Comparison of ENCODE assay signal across 8 mouse cellular contexts in the genomic region with DNA sequence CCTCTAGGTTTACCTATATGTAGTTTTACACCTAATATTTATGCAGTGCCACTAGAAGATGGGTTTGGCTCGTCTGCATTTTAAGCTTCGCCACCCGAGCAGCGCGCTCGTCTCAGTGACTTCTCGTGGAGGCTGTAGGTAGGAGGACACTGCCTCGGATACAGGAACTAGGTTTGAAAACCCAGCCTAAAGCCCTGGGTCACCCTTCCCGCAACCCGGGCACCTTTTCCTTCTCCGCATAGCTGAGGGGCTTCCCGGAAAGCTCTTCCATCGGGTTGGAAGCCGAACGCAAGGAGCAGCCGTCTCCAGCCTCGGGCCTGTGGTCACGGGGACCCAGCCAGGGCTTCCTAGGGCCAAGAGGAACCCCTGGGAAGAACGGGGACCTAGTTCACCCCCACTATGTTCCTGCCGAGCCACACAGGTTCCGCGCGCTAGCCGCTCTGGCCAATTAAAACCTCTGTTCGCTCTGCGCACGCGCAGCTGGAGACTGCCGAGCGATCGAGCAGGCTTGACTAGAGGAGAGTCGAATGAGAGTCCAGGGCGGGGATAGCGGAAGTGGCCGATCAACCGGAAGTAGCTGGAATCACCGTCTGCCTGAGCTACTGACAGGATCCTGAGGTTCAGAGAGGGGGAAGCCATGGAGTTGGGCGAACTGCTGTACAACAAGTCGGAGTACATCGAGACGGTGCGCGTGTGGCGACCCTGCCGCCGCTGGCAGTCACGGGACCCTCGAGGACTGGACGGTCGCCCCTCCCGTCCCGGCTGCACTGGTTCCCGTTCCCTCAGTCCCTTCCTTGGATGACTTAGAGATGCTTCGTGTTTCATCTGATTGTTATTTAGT. TPM values are rescaled to one million over a fixed set of nuclear protein-coding genes. Genes with fewer than 3 reads are reported as not detected.
DNase-seq lines count a peak whose midpoint lies in the region; ATAC-seq and TF ChIP-seq lines count a peak whose summit lies in the region.

TSS of gene Palb2 (minus strand) at position 489 of the 841 bp plus-strand sequence.
TSS of gene Dctn5 (plus strand) at position 545 of the 841 bp plus-strand sequence.

- H3K9ac ChIP-seq in heart, embryonic 11.5 days (ENCODE audit: low read depth, low read length) = peak within 1 kb of the TSS; percentile 82
- H3K9ac ChIP-seq in kidney, embryonic 16.5 days (replicated peaks; ENCODE audit: low read length) = peak within 1 kb of the TSS; percentile 93
- H3K9ac ChIP-seq in liver, adult 2 months (ENCODE audit: low read depth, low read length) = peak within 1 kb of the TSS; percentile 89

- H3K4me3 ChIP-seq in C2C12 (ENCODE audit: insufficient read depth, poor library complexity, severe bottlenecking) (peak within 1 kb of the TSS; percentile 71), myocyte (peak within 1 kb of the TSS; percentile 70)
- peak within 1 kb of the TSS; percentile 74 for H3K4me3 ChIP-seq in erythroblast, embryonic 14.5 days (replicated peaks)
- peak within 1 kb of the TSS; percentile 68 for H3K4me3 ChIP-seq in heart, embryonic 11.5 days (ENCODE audit: low read depth, low read length)
- peak within 1 kb of the TSS; percentile 83 for H3K4me3 ChIP-seq in kidney, embryonic 16.5 days (ENCODE audit: low read length)
- peak within 1 kb of the TSS; percentile 84 for H3K4me3 ChIP-seq in liver, adult 2 months (ENCODE audit: insufficient read depth, low read depth, low read length)

- peak within 1 kb of the TSS; percentile 82 for H3ac ChIP-seq in C2C12 (ENCODE audit: control insufficient read depth, insufficient read length, low read depth)
- peak within 1 kb of the TSS; percentile 80 for H3ac ChIP-seq in myocyte (ENCODE audit: control insufficient read depth, insufficient read length)

- no peak for TF ChIP-seq POLR2A in brain, embryonic 14.5 days (IDR thresholded peaks at IDR 0.05; ENCODE audit: borderline replicate concordance, extremely low read depth, insufficient read depth, insufficient read length, poor library complexity, severe bottlenecking)
- TF ChIP-seq POLR2A in liver, adult 2 months (IDR thresholded peaks at IDR 0.05; ENCODE audit: extremely low read depth, insufficient read depth, low read length) = no peak
- TF ChIP-seq POLR2A in myocyte (IDR thresholded peaks at IDR 0.05; ENCODE audit: insufficient read length, low read depth) = peak; percentile 89

- H3K27me3 ChIP-seq in C2C12 (ENCODE audit: control insufficient read depth, insufficient read depth, insufficient read length) (no peaks in the 10 kb centered on the region), myocyte (ENCODE audit: control insufficient read depth, insufficient read depth, insufficient read length) (no peaks in the 10 kb centered on the region)
- H3K27me3 ChIP-seq in erythroblast, embryonic 14.5 days (ENCODE audit: control insufficient read depth) = no peaks in the 10 kb centered on the region
- H3K27me3 ChIP-seq in heart, embryonic 11.5 days (ENCODE audit: control insufficient read depth, insufficient read depth, low read length) = no peaks in the 10 kb centered on the region
- no peaks in the 10 kb centered on the region for H3K27me3 ChIP-seq in kidney, embryonic 16.5 days (ENCODE audit: insufficient read depth, low read length)
- H3K27me3 ChIP-seq in liver, adult 2 months (ENCODE audit: control insufficient read depth, insufficient read depth, low read length) = no peaks in the 10 kb centered on the region
- no peaks in the 10 kb centered on the region for H3K27me3 ChIP-seq in splenic B cell, adult 2 months (ENCODE audit: control insufficient read depth, insufficient read depth, low read length, poor library complexity, severe bottlenecking)

- H3K9me3 ChIP-seq in erythroblast, embryonic 14.5 days (ENCODE audit: control insufficient read depth, low read length) = no peaks in the 10 kb centered on the region
- no peaks in the 10 kb centered on the region for H3K9me3 ChIP-seq in heart, embryonic 11.5 days (replicated peaks; ENCODE audit: control insufficient read depth, low read length)
- no peaks in the 10 kb centered on the region for H3K9me3 ChIP-seq in kidney, embryonic 16.5 days (ENCODE audit: low read length)

- H3K36me3 ChIP-seq in C2C12 (ENCODE audit: control insufficient read depth, insufficient read depth) (peaks cover 39% of the 10 kb centered on the region), myocyte (ENCODE audit: control insufficient read depth, insufficient read depth) (peaks cover 25% of the 10 kb centered on the region)
- H3K36me3 ChIP-seq in erythroblast, embryonic 14.5 days (ENCODE audit: control insufficient read depth) = peaks cover 64% of the 10 kb centered on the region
- H3K36me3 ChIP-seq in heart, embryonic 11.5 days (ENCODE audit: control insufficient read depth, insufficient read depth, low read length) = peaks cover 2% of the 10 kb centered on the region
- H3K36me3 ChIP-seq in kidney, embryonic 16.5 days (ENCODE audit: insufficient read depth, low read length) = peaks cover 20% of the 10 kb centered on the region
- peaks cover 18% of the 10 kb centered on the region for H3K36me3 ChIP-seq in liver, adult 2 months (ENCODE audit: control insufficient read depth, insufficient read depth, low read length)
- peaks cover 5% of the 10 kb centered on the region; the same call in 1 of the 2 replicates for H3K36me3 ChIP-seq in splenic B cell, adult 2 months (ENCODE audit: control insufficient read depth, insufficient read depth, low read length, poor library complexity, severe bottlenecking)

- peak within 1 kb of the TSS; percentile 57; the same call in 1 of the 2 replicates for H3K27ac ChIP-seq in heart, embryonic 11.5 days (ENCODE audit: low read depth, low read length)
- peak within 1 kb of the TSS; percentile 66 for H3K27ac ChIP-seq in kidney, embryonic 16.5 days (ENCODE audit: low read length)
- H3K27ac ChIP-seq in liver, adult 2 months (replicated peaks; ENCODE audit: insufficient read depth, low read depth, low read length) = peak within 1 kb of the TSS; percentile 30; the same call in 1 of the 2 replicates

- TF ChIP-seq CTCF in C2C12 (IDR thresholded peaks at IDR 0.05; ENCODE audit: control insufficient read depth, insufficient read depth, insufficient read length) = no peak
- TF ChIP-seq CTCF in brain, embryonic 14.5 days (IDR thresholded peaks at IDR 0.05; ENCODE audit: borderline replicate concordance, extremely low read depth, insufficient read depth, insufficient read length) = no peak
- no peak for TF ChIP-seq CTCF in liver, adult 2 months (IDR thresholded peaks at IDR 0.05; ENCODE audit: low read depth, low read length)

- peak; percentile 99 for DNase-seq in brain, embryonic 14.5 days (ENCODE audit: low read depth)
- peak; percentile 86 for DNase-seq in liver, adult 2 months (ENCODE audit: extremely low read depth, low read depth, low spot score)
- DNase-seq in splenic B cell, adult 2 months (ENCODE audit: low read depth, low spot score) = peak; percentile 98

- peak within 1 kb of the TSS; percentile 73 for H3K4me2 ChIP-seq in heart, embryonic 11.5 days
- peak within 1 kb of the TSS; percentile 83 for H3K4me2 ChIP-seq in kidney, embryonic 16.5 days (replicated peaks; ENCODE audit: low read depth, low read length)
- H3K4me2 ChIP-seq in myocyte (ENCODE audit: low read depth) = peak within 1 kb of the TSS; percentile 82

- H3K79me2 ChIP-seq in C2C12 (ENCODE audit: control insufficient read depth, insufficient read depth) (peaks cover 48% of the 10 kb centered on the region), myocyte (ENCODE audit: control insufficient read depth, insufficient read depth) (peaks cover 27% of the 10 kb centered on the region)
- peaks cover 3% of the 10 kb centered on the region; the same call in 1 of the 2 replicates for H3K79me2 ChIP-seq in liver, adult 2 months (ENCODE audit: control insufficient read depth, insufficient read depth, low read length)

- WGBS in heart, embryonic 11.5 days (ENCODE audit: insufficient replicate concordance) = under 1% methylated on average over 54 of the region's 54 CpGs
- WGBS in kidney, embryonic 16.5 days = under 1% methylated on average over 54 of the region's 54 CpGs
- WGBS in liver, adult 2 months = under 1% methylated on average over 54 of the region's 54 CpGs

- peaks cover 21% of the 10 kb centered on the region for H3K4me1 ChIP-seq in erythroblast, embryonic 14.5 days (ENCODE audit: control insufficient read depth)
- H3K4me1 ChIP-seq in heart, embryonic 11.5 days (ENCODE audit: control insufficient read depth, insufficient read depth, low read length) = 0 out of 2 replicates have a peak, but pooled peaks cover 3% of the 10 kb centered on the region
- peaks cover 12% of the 10 kb centered on the region for H3K4me1 ChIP-seq in kidney, embryonic 16.5 days (ENCODE audit: insufficient read depth, low read length)
- H3K4me1 ChIP-seq in liver, adult 2 months (ENCODE audit: control insufficient read depth, insufficient read depth, low read length) = 0 out of 2 replicates have a peak, but pooled peaks cover 4% of the 10 kb centered on the region

- H3K79me3 ChIP-seq in C2C12 (ENCODE audit: low read depth) = peaks cover 14% of the 10 kb centered on the region

- ATAC-seq in heart, embryonic 11.5 days (replicated peaks; ENCODE audit: insufficient number of reproducible peaks, low FRiP score, low TSS enrichment) = peak; percentile 98
- peak; percentile 99 for ATAC-seq in kidney, embryonic 16.5 days (ENCODE audit: low FRiP score, low TSS enrichment)

TF ChIP-seq in C2C12, 6 proteins besides CTCF, POLR2A, EP300 and RAD21 (continues in another document):
- TF ChIP-seq MAX (IDR thresholded peaks at IDR 0.05) (peak; percentile 8), MYOD1 (IDR thresholded peaks at IDR 0.05; ENCODE audit: control insufficient read depth, insufficient read length, low read depth) (no peak)

TF ChIP-seq in myocyte, 11 proteins besides CTCF, POLR2A, EP300 and RAD21 (continues in another document):
- TF ChIP-seq POLR2AphosphoS2 (IDR thresholded peaks at IDR 0.05; ENCODE audit: insufficient read length, low read depth) = peak; percentile 83
- TF ChIP-seq MAX (IDR thresholded peaks at IDR 0.05; ENCODE audit: low read depth) = no peak

RNA-seq across cellular contexts. Expression of gene Palb2, which starts in this region (rescaled TPM):
- polyA plus RNA-seq in C2C12 (2012; fragmentation: generic; extraction: Trizol) (2.8 TPM), myocyte (2012; fragmentation: generic; extraction: Trizol) (0.48 TPM)
- 4.7 and 7.4 TPM in 2 replicates for polyA plus RNA-seq in brain, embryonic 14.5 days (2012; rRNA removed)
- 0.18 and 0.21 TPM in 2 replicates for polyA plus RNA-seq in erythroblast, embryonic 14.5 days (2012)
- polyA plus RNA-seq in heart, embryonic 11.5 days (2014; fragmentation: Nextera tagmentation; extraction: Ambion mirVana) = 12.6 and 13.9 TPM in 2 replicates
- 15.3 and 19.2 TPM in 2 replicates for polyA plus RNA-seq in kidney, embryonic 16.5 days (2015; fragmentation: Nextera tagmentation; extraction: Ambion mirVana)
- total RNA-seq in liver, adult 2 months (2014; rRNA removed) = 0.83 and 1.4 TPM in 2 replicates
- polyA plus RNA-seq in liver, adult 2 months (2012; rRNA removed) = 0.23 and 0.51 TPM in 2 replicates

RNA-seq across cellular contexts. Expression of gene Dctn5, which starts in this region (rescaled TPM):
- 59.1 TPM for polyA plus RNA-seq in C2C12 (2012; fragmentation: generic; extraction: Trizol)
- polyA plus RNA-seq in brain, embryonic 14.5 days (2012; rRNA removed) = 128 and 138 TPM in 2 replicates
- polyA plus RNA-seq in erythroblast, embryonic 14.5 days (2012) = 0.54 and 0.77 TPM in 2 replicates
- 78.7 and 85.7 TPM in 2 replicates for polyA plus RNA-seq in heart, embryonic 11.5 days (2014; fragmentation: Nextera tagmentation; extraction: Ambion mirVana)
- polyA plus RNA-seq in kidney, embryonic 16.5 days (2015; fragmentation: Nextera tagmentation; extraction: Ambion mirVana) = 128 and 133 TPM in 2 replicates
- 13.9 and 14.6 TPM in 2 replicates for total RNA-seq in liver, adult 2 months (2014; rRNA removed)
- polyA plus RNA-seq in liver, adult 2 months (2012; rRNA removed) = 30.0 and 32.7 TPM in 2 replicates
- 53.3 TPM for polyA plus RNA-seq in myocyte (2012; fragmentation: generic; extraction: Trizol)

Comparison
In these comparisons a context has a peak if more than half of its experiments do, and no peak if none do; other contexts are left out.
1. Peak in every context shown above with its lines: DNase-seq, ATAC-seq, H3K4me3 ChIP-seq and H3K27ac ChIP-seq.
2. RNA of gene Dctn5 (polyA plus RNA-seq): 128 to 133 TPM in kidney, embryonic 16.5 days, 128 to 138 TPM in brain, embryonic 14.5 days, 78.7 to 85.7 TPM in heart, embryonic 11.5 days, 59.1 TPM in C2C12 (single experiment), 53.3 TPM in myocyte (single experiment) and 30.0 to 32.7 TPM in liver, adult 2 months; 0.54 to 0.77 TPM in erythroblast, embryonic 14.5 days; every median in the first group is over 10 times any median in the second.